Mouse (Mus musculus): Measurements from ENCODE around the gene Ubxn7.
A peak's percentile ranks its signal among the peaks of the same experiment; 100 is the strongest.

Ubxn7 gene

GRCm38 (mm10) chr16:32382901-32383300 lies 50.8 kb downstream of the Ubxn7 start:
- DNase-seq (ENCODE audit: low spot score) = no peak

- no peak for DNase-seq (ENCODE audit: low spot score)
Observed at GRCm38 (mm10) chr16:32384885-32385284, 52.8 kb downstream of the Ubxn7 start.

- no peak for DNase-seq (ENCODE audit: low spot score)
Observed at GRCm38 (mm10) chr16:32386826-32387225, 54.8 kb downstream of the Ubxn7 start.

- DNase-seq (ENCODE audit: low spot score) = no peak
Observed at GRCm38 (mm10) chr16:32389049-32389448, 57.0 kb downstream of the Ubxn7 start.

GRCm38 (mm10) chr16:32389841-32390240 lies 57.8 kb downstream of the Ubxn7 start:
- no peak for DNase-seq (ENCODE audit: low spot score)

GRCm38 (mm10) chr16:32390882-32391281 lies 58.8 kb downstream of the Ubxn7 start:
- DNase-seq (ENCODE audit: low spot score) = no peak

- no peak for DNase-seq (ENCODE audit: low spot score)
Observed at GRCm38 (mm10) chr16:32395679-32396540, 63.9 kb downstream of the Ubxn7 start.

GRCm38 (mm10) chr16:32396541-32396835 lies 64.4 kb downstream of the Ubxn7 start:
- no peak for DNase-seq (ENCODE audit: low spot score)

- no peak for DNase-seq (ENCODE audit: low spot score)
Observed at GRCm38 (mm10) chr16:32398206-32398605, 66.1 kb downstream of the Ubxn7 start.

GRCm38 (mm10) chr16:32400267-32400666 lies 68.2 kb downstream of the Ubxn7 start, which contains the start of gene Tm4sf19:
TSS of gene Tm4sf19 (plus strand) at chr16:32400506.
- DNase-seq (ENCODE audit: low spot score) = no peak

GRCm38 (mm10) chr16:32401335-32401965 lies 69.4 kb downstream of the Ubxn7 start:
- DNase-seq (ENCODE audit: low spot score) = no peak

- no peak for DNase-seq (ENCODE audit: low spot score)
Observed at GRCm38 (mm10) chr16:32402818-32403217, 70.8 kb downstream of the Ubxn7 start.

GRCm38 (mm10) chr16:32405716-32406115 lies 73.7 kb downstream of the Ubxn7 start:
- DNase-seq (ENCODE audit: low spot score) = no peak

GRCm38 (mm10) chr16:32406671-32407070 lies 74.6 kb downstream of the Ubxn7 start:
- DNase-seq (ENCODE audit: low spot score) = no peak

- no peak for DNase-seq (ENCODE audit: low spot score)
Observed at GRCm38 (mm10) chr16:32407730-32408129, 75.7 kb downstream of the Ubxn7 start.

- no peak for DNase-seq (ENCODE audit: low spot score)
Observed at GRCm38 (mm10) chr16:32417457-32417856, 85.4 kb downstream of the Ubxn7 start.

GRCm38 (mm10) chr16:32419517-32420483 lies 87.7 kb downstream of the Ubxn7 start, which contains the start of gene Tctex1d2:
TSS of gene Tctex1d2 (plus strand) at chr16:32419702.
- peak; percentile 90 for DNase-seq (ENCODE audit: low spot score)

GRCm38 (mm10) chr16:32427506-32427905 lies 95.4 kb downstream of the Ubxn7 start:
- DNase-seq (ENCODE audit: low spot score) = no peak

GRCm38 (mm10) chr16:32430474-32431046 lies 98.5 kb downstream of the Ubxn7 start, which contains the start of gene Pcyt1a:
TSS of gene Pcyt1a (plus strand) at chr16:32430921.
- DNase-seq (ENCODE audit: low spot score) = peak; percentile 62

GRCm38 (mm10) chr16:32431047-32431591 lies 99.1 kb downstream of the Ubxn7 start:
- DNase-seq (ENCODE audit: low spot score) = peak; percentile 28

GRCm38 (mm10) chr16:32431926-32432325 lies 99.9 kb downstream of the Ubxn7 start:
- DNase-seq (ENCODE audit: low spot score) = no peak

Data from T-cell, adult 2 months (primary cell).